Mouse (Mus musculus): ENCODE measurements around the gene Herc2.

Herc2 gene

DNA sequence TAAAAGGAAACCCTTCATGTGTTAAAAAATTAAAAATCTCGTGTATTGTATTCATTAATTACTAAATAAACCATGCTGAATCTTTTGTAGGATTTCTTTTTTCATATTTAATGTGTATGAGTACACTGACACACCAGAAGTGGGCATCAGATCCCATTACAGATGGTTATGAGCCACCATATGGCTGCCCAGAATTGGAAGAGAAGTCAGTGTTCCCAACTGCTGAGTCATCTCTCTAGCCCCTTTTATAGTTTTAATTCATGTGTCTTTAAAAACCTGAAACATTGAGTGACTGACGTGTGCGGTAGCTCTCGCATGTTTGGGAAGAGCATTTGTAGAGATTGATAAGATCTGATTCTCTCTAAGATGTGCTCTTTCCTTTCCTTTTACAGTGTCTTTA is 21.7 kb downstream of the Herc2 start:
- no peak for DNase-seq

GRCm38 (mm10) chr7:56083034-56083433 is 33.0 kb downstream of the Herc2 start:
- DNase-seq = no peak

GRCm38 (mm10) chr7:56089097-56089496 is 39.1 kb downstream of the Herc2 start:
- peak; percentile 23 for DNase-seq

- DNase-seq = no peak
Observed at GRCm38 (mm10) chr7:56091445-56091844, 41.4 kb downstream of the Herc2 start.

DNA sequence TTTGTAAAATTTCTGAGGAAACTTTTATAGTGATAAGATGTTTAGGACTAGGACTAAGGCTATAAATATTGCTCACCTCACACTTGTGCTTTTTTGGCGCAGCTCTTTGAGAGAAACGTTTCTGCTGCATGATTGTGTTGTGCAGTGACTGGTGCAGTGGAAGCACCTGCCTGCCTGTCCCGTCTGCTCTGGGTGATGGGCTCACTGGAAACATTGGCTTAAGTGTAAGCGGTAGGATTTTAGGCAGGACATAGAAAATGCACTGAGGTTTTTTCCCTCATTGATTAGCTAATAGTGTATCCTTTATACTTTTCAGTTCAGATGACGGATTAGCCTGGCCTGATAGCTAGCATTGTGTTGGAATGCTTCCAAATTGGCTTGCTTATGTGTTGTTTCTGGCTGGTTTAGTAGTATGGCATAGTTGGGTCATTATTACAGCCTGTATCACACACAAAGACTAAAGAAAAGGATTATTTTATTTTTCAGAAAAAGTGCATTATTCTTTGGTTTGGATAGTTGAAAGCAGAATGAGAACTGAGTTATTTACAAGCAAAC is 52.4 kb downstream of the Herc2 start:
- DNase-seq = no peak

GRCm38 (mm10) chr7:56112999-56113398 is 63.0 kb downstream of the Herc2 start:
- no peak for DNase-seq

GRCm38 (mm10) chr7:56114148-56114547 is 64.2 kb downstream of the Herc2 start:
- DNase-seq = no peak

- DNase-seq = no peak
Observed at GRCm38 (mm10) chr7:56120968-56121367, 71.0 kb downstream of the Herc2 start.

DNA sequence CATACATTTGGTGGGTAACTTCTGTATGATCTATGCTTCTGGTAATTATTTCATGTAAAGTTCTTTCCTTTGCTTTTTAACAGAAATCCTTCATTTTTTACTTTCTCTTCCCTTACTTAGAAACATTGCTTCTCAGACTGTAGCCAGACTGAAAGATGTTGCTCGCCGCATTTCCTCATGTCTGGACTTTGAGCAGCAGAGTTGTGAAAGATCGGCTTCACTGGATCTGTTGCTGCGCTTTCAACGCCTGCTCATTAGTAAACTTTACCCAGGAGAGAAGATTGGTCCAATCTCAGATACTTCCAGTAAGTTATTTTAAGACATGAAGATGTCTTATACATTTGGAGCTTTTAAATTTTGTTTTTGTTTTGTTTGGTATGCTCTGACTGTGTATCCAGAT is 71.4 kb downstream of the Herc2 start:
- no peak for DNase-seq

DNA sequence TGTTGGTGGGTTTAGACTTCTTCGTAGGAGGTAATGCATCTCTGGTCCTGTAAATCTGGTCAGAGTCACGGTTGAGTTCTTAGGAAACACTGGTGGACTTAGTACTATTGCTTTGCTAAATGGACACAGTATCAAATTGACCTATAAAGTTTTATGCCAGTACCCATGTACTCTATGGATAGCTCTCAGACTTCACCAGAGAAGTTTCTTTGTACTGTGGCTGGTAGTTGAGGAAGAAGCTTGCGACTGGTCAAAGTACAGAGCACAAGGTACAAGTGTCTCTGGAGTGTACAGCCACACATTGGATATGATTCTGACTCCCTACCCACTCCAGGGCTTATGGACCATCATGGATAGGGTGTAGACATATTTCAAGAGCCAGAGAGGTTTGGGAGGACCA is 78.1 kb downstream of the Herc2 start:
- no peak for DNase-seq

DNA sequence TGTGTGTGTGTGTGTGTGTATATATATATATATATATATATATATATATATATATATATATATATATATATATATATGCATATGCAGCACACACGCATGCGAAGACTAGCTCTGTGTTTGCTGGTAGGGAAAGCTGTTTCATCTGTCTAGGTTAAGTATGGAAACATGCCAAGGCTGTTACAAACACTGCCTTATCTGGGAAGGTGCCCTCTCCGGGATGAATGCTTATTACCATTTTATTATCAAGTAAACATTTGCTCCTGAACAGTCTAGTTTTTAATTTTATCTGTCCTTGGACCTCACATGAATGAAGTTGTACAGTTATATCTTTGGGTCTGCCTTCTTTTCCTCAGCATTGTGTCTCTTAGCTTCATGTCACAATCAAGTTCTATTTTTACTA is 79.6 kb downstream of the Herc2 start:
- no peak for DNase-seq

- DNase-seq = no peak
Observed at GRCm38 (mm10) chr7:56131548-56131947, 81.6 kb downstream of the Herc2 start.

- DNase-seq = no peak
Observed at GRCm38 (mm10) chr7:56138706-56139105, 88.7 kb downstream of the Herc2 start.

- no peak for DNase-seq
Observed at GRCm38 (mm10) chr7:56146424-56146823, 96.4 kb downstream of the Herc2 start.

- DNase-seq = no peak
Observed at GRCm38 (mm10) chr7:56148925-56149324, 98.9 kb downstream of the Herc2 start.

GRCm38 (mm10) chr7:56151885-56152676 is 102.1 kb downstream of the Herc2 start:
- DNase-seq = no peak

DNA sequence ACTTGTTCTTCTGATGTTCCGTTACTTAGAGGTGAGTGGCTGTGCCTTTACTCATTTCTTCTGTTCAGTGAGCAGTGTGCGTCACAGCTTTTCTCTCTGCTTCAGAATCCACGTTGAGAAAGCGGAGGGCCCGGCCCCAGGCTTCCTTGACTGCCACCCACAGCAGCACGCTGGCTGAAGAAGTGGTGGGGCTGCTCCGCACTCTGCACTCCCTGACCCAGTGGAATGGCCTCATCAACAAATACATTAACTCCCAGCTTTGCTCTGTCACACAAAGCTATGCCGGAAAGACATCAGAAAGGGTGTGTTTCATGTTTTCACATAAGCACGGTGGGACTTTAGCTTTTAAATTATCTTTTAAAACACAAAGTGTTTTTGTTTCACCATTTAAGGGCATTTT is 103.2 kb downstream of the Herc2 start:
- DNase-seq = no peak

DNA sequence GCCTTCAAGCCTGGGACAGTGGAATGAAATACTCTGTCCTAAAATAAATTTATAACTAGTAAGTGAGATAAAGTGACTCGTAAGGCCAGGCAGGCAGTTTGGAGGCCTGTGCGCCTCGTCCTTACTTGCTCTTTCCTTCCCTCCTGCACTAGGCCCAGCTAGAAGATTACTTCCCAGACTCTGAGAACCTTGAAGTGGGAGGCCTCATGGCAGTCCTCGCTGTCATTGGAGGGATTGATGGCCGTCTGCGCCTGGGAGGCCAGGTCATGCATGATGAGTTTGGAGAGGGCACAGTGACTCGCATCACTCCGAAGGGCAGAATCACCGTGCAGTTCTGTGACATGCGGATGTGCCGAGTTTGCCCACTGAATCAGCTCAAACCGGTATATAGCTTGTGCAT is 103.6 kb downstream of the Herc2 start:
- DNase-seq = no peak

DNA sequence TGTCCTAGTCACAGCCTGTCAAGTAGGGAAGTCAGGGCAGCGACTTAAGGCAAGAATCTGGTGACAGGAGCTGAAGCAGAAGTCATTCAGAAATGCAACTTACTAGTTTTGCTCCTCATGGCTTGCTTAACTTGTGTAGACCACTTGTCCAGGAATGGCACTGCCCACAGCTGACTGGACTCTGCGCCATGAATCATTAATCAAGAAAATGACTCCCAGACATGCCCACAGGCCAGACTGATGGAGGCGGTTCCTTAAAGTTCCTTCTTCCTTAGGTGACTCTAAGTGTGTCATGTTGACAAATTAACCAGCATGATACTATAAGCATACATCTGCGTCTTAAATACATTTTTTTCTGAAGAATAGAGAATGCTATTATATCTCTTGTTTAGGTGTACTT is 113.3 kb downstream of the Herc2 start:
- no peak for DNase-seq

DNA sequence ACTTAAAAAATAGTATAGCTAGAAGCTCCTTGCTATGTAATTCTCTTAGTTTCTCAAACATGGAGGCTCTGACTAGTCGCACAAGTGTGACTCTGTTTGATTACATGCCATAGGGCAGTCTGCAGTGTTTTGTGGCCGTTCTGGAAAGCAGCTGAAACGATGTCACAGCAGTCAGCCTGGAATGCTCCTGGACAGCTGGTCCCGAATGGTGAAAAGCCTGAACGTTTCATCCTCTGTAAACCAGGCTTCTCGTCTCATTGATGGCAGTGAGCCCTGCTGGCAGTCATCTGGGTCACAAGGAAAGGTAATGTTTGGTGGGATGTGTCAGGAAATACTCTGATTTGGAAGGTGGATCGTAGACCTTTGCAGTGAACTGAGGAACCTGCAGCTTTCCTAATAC is 118.7 kb downstream of the Herc2 start:
- no peak for DNase-seq

DNA sequence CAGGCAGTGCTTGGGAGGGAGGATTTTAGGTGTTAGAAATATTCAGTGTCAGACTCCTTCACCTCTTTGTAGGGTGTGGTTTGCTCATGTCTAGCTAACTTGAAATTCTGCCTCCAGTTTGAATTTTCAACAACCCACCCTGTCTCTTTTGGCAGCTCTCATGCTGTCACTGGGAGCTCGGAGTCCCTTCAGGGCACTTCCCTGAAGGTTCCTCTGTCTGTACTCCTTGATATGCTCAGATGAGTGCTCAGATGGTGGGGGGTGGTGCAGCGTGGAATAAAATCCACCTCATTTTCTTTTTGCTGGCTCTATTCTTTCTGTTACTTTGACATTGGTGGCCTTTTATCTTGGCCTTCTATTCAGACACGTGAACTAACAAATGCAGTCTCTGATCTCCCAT is 127.4 kb downstream of the Herc2 start:
- DNase-seq = no peak

DNA sequence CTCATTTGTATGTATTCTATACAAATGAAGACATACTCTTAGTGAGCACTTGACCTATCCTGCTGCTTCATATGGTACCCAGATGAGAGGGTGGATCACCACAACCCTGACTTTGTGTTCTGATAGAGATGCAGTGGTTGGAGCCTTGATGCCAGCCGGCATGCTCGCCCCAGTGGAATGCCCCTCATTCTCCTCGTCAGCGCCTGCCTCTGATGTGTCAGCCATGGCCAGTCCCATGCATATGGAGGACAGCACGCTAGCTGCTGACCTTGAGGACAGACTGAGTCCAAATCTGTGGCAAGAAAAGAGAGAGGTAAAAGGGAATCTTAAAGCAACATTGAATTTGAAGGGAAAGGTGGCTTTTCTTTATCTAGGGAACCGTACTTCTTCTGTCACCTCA is 141.0 kb downstream of the Herc2 start:
- DNase-seq = no peak

DNA sequence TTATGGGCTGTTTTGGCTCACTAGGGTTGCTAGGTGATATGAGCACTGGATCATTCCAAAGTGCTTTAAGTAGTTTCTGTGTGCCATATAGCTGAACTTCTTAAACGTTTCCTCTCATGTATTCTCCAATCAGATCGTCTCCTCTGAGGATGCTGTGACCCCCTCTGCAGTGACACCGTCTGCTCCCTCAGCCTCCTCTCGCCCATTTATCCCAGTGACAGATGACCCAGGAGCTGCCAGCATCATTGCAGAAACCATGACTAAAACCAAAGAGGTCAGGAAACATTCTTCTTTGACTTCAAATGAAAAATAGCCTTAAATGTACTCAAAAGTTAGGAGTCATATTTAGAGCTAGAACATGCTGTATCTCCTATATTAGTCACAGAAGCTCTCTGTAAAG is 141.7 kb downstream of the Herc2 start:
- no peak for DNase-seq

- no peak for DNase-seq
Observed at GRCm38 (mm10) chr7:56201483-56202218, 151.7 kb downstream of the Herc2 start.
